ENCODE assay signal across 16 mouse cellular contexts in genomic region chr17:27131240-27131665, GRCm38 (mm10). TPM values are rescaled to one million over a fixed set of nuclear protein-coding genes. Genes with fewer than 3 reads are reported as not detected.
DNase-seq lines count a peak whose midpoint lies in the region; ATAC-seq and TF ChIP-seq lines count a peak whose summit lies in the region.
"Had no signal": no experiment of that assay in that cellular context is flagged by ENCODE, and none has a peak within 500 bp of the region (broad histone marks: within the 10 kb centered on the region; RNA-seq: fewer than 3 reads in every experiment).

No protein-coding gene starts in this region.

- TF ChIP-seq EP300 in stomach, postnatal 0 days (optimal IDR thresholded peaks at IDR 0.05), result no peak

- WGBS in hindbrain, embryonic 12.5 days, result 85% methylated on average over 10 of the region's 10 CpGs
- 79% methylated on average over 10 of the region's 10 CpGs for WGBS in hindbrain, postnatal 0 days
- 78% methylated on average over 10 of the region's 10 CpGs for WGBS in stomach, postnatal 0 days

- DNase-seq in hindbrain, postnatal 0 days (ENCODE audit: low spot score), result no peak
- peak; percentile 24 for DNase-seq in ovary, adult 18-20 months (ENCODE audit: low spot score)
- no peak for DNase-seq in ovary, postnatal 36 days (ENCODE audit: low spot score)
- peak; percentile 78 to 80 for DNase-seq in adrenal gland, postnatal 36 days
- DNase-seq in stomach, postnatal 0 days (ENCODE audit: low spot score), result no peak
- DNase-seq in thymus, postnatal 25 days, result no peak
- DNase-seq: cerebellum, postnatal 10 days; heart, adult 2 months; heart, postnatal 36 days; kidney, adult 2 months; lung, postnatal 4 days; thymus, adult 2 months had no signal

- H3K36me3 ChIP-seq in hindbrain, embryonic 12.5 days, result no peaks in the 10 kb centered on the region
- no peaks in the 10 kb centered on the region for H3K36me3 ChIP-seq in hindbrain, postnatal 0 days (ENCODE audit: insufficient read depth, low read length)
- no peaks in the 10 kb centered on the region for H3K36me3 ChIP-seq in stomach, postnatal 0 days (ENCODE audit: control insufficient read depth, insufficient read depth, low read length)
- H3K36me3 ChIP-seq: liver, embryonic 15.5 days had no signal

- peak overlapping the region; percentile 19; the same call in 1 of the 2 replicates for H3K9ac ChIP-seq in hindbrain, embryonic 12.5 days
- H3K9ac ChIP-seq in hindbrain, postnatal 0 days (replicated peaks; ENCODE audit: low read length), result no peak overlapping the region
- H3K9ac ChIP-seq in stomach, postnatal 0 days (ENCODE audit: low read length), result 0 out of 2 replicates have a peak overlapping the region, but pooled peaks have one; percentile 18
- H3K9ac ChIP-seq: liver, embryonic 15.5 days had no signal

- no peak for ATAC-seq in hindbrain, embryonic 12.5 days (ENCODE audit: low FRiP score)
- ATAC-seq in hindbrain, postnatal 0 days, result no peak
- no peak for ATAC-seq in stomach, postnatal 0 days (ENCODE audit: low FRiP score, low TSS enrichment)
- ATAC-seq: forebrain, embryonic 16.5 days had no signal

- H3K4me1 ChIP-seq in hindbrain, embryonic 12.5 days, result peaks cover 50% of the 10 kb centered on the region
- H3K4me1 ChIP-seq in hindbrain, postnatal 0 days (ENCODE audit: insufficient read depth, low read length), result peaks cover 22% of the 10 kb centered on the region
- H3K4me1 ChIP-seq in stomach, postnatal 0 days (replicated peaks; ENCODE audit: control insufficient read depth, insufficient read depth), result peaks cover 3% of the 10 kb centered on the region; the same call in 1 of the 2 replicates

- H3K9me3 ChIP-seq in hindbrain, embryonic 12.5 days (replicated peaks), result no peaks in the 10 kb centered on the region
- H3K9me3 ChIP-seq in hindbrain, postnatal 0 days (ENCODE audit: low read length), result no peaks in the 10 kb centered on the region
- no peaks in the 10 kb centered on the region for H3K9me3 ChIP-seq in stomach, postnatal 0 days (ENCODE audit: control insufficient read depth, low read length)
- H3K9me3 ChIP-seq: liver, embryonic 15.5 days had no signal

- H3K4me2 ChIP-seq in hindbrain, embryonic 12.5 days (replicated peaks), result no peak overlapping the region
- H3K4me2 ChIP-seq in hindbrain, postnatal 0 days (ENCODE audit: low read depth, low read length), result no peak overlapping the region
- no peak overlapping the region for H3K4me2 ChIP-seq in stomach, postnatal 0 days (replicated peaks; ENCODE audit: low read depth)
- H3K4me2 ChIP-seq: liver, embryonic 15.5 days had no signal

- no peak overlapping the region for H3K4me3 ChIP-seq in hindbrain, embryonic 12.5 days
- H3K4me3 ChIP-seq in hindbrain, postnatal 0 days (ENCODE audit: low read length), result no peak overlapping the region
- H3K4me3 ChIP-seq in stomach, postnatal 0 days (ENCODE audit: low read depth, low read length), result no peak overlapping the region
- H3K4me3 ChIP-seq: heart, adult 2 months; liver, embryonic 15.5 days had no signal

- TF ChIP-seq CTCF in hindbrain, postnatal 0 days (IDR thresholded peaks at IDR 0.05; ENCODE audit: low read depth), result no peak
- no peak for TF ChIP-seq CTCF in stomach, postnatal 0 days (IDR thresholded peaks at IDR 0.05; ENCODE audit: low read depth)

- H3K27me3 ChIP-seq in hindbrain, embryonic 12.5 days, result peaks cover 7% of the 10 kb centered on the region; the same call in 1 of the 2 replicates
- H3K27me3 ChIP-seq in hindbrain, postnatal 0 days (ENCODE audit: insufficient read depth, low read length), result no peaks in the 10 kb centered on the region
- H3K27me3 ChIP-seq in stomach, postnatal 0 days (ENCODE audit: control insufficient read depth, insufficient read depth, low read length), result no peaks in the 10 kb centered on the region
- H3K27me3 ChIP-seq: liver, embryonic 15.5 days had no signal

- H3K27ac ChIP-seq in hindbrain, embryonic 12.5 days, result no peak overlapping the region
- H3K27ac ChIP-seq in hindbrain, postnatal 0 days, result no peak overlapping the region
- H3K27ac ChIP-seq in stomach, postnatal 0 days (replicated peaks), result no peak overlapping the region
- H3K27ac ChIP-seq: heart, adult 2 months; liver, embryonic 15.5 days had no signal

RNA-seq across cellular contexts. Expression of gene Uqcc2, which starts 2.5 kb away (rescaled TPM):
- 263 and 312 TPM in 2 replicates for polyA plus RNA-seq in hindbrain, embryonic 12.5 days (2016; fragmentation: Nextera tagmentation; extraction: Ambion mirVana)
- 230 and 283 TPM in 2 replicates for total RNA-seq in hindbrain, postnatal 0 days (2014; rRNA removed)
- 427 and 445 TPM in 2 replicates for polyA plus RNA-seq in hindbrain, postnatal 0 days (2015; fragmentation: Nextera tagmentation; extraction: Ambion mirVana)
- total RNA-seq in adrenal gland, postnatal 36 days (2021), result 100 to 1,000 TPM; 245 to 370 TPM
- 234 and 250 TPM in 2 replicates for polyA plus RNA-seq in stomach, postnatal 0 days (2015; fragmentation: Nextera tagmentation; extraction: Ambion mirVana)

RNA-seq across cellular contexts. Expression of gene Ip6k3, which starts 36.3 kb away (rescaled TPM):
- polyA plus RNA-seq in hindbrain, embryonic 12.5 days (2016; fragmentation: Nextera tagmentation; extraction: Ambion mirVana), result 0.40 and 0.54 TPM in 2 replicates
- total RNA-seq in hindbrain, postnatal 0 days (2014; rRNA removed), result 0.47 TPM in 1 of 2 replicates, not detected in the other
- 0.31 and 0.37 TPM in 2 replicates for polyA plus RNA-seq in hindbrain, postnatal 0 days (2015; fragmentation: Nextera tagmentation; extraction: Ambion mirVana)
- 1 to 10 TPM in 1 of 2 experiments, under 1 TPM in 1; 0.82 to 3.7 TPM for total RNA-seq in adrenal gland, postnatal 36 days (2021)
- 0.13 and 0.16 TPM in 2 replicates for polyA plus RNA-seq in stomach, postnatal 0 days (2015; fragmentation: Nextera tagmentation; extraction: Ambion mirVana)
- total RNA-seq: midbrain, postnatal 0 days had no signal
- polyA plus RNA-seq: forebrain, embryonic 16.5 days; midbrain, postnatal 0 days had no signal

Comparison
In these comparisons a context has a peak if more than half of its experiments do, and no peak if none do; other contexts are left out.
1. DNase-seq: peak in ovary, adult 18-20 months (single experiment) and adrenal gland, postnatal 36 days (2 of 2); none in hindbrain, postnatal 0 days (single experiment), ovary, postnatal 36 days (single experiment), stomach, postnatal 0 days (single experiment) and thymus, postnatal 25 days (single experiment).